Mouse (Mus musculus): ENCODE data around the gene Itgb8.

Itgb8 gene

DNA sequence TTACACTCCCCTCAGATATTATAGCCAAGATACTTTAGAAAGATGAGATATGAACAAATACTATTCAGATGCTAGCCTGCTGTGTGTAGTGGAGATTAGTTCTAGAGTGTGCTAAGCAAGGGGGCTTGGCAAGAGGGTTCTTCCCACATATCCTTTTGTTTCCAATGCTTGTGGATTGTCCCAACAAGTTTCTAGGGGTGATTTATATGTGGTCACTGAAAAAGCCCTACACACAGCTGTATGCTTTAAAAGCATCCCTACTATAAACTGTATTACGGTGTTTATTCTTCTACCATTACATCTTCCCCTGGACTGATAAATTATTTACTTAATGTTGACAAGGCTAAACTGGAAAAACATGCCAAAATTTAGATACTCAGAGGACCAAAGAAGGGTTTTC is 92.6 kb downstream of the Itgb8 start:
- no peak for DNase-seq (ENCODE audit: low spot score)

DNA sequence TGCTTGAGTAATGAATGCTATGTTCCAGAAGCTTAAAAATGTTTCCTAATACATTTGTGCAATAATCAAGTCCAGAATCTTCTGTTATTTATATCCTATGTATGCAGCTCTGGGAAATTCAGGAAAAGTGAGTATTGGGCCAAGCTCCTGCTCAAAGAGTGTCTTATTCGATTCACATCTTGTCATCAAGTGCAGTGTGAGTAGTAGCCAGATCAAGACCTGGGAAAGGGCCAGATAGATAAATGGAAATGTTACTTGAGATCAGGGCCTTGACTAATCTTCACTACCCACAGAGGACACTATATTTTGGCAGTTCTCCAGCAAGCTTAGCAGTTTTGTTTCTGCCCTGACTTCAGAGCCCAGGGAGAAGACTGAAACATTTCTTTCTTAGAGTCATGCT is 100.7 kb downstream of the Itgb8 start:
- no peak for DNase-seq (ENCODE audit: low spot score)

DNA sequence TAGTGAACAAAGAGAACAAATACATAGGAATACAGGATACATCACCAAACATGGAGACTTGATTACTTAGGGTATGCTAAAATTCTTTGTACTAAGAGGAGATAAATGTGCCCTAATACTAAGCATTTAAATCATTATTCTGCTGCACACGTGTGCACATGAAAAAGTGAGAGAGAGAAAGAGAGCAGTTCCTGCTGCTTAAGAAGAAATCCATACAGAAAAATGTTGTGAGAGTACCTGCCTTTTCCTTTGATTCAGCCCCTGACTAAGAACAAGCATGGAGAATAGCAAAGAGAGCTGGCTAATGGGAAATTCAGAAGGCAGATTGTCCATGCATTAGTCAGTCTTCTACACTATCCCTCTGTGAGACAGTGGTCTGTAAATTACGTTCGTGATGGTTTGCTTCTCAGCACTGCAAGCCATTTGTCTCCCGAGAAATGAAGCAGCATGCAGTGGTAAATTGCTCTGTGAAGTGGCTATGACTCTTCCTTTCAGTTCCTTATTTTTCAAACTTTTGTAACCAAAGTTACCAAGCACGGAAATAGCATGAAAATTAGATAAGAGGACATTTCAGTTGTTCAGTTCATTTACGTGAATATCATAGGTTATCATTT is 125.0 kb downstream of the Itgb8 start:
- no peak for DNase-seq (ENCODE audit: low spot score)

DNA sequence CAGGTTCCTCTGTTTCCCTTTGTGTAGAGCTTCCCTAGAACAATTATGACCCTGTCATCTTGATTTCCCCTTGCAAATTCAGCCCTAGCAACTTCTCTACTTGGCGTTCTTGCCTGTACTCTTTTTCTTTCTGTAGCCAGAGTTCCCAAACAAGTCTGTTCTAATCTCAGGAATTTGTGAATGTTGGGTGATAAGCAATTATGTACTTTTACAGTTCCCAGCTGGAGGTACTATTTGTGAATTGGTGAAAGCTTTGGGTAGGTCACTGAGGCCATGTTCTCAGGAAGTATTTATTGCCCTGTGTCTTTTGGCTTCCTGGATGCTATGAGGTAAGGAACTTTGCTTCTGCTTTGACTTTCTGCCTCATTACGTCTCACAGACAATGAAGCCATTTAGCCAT is 128.5 kb downstream of the Itgb8 start:
- DNase-seq (ENCODE audit: low spot score) = no peak
